Mouse (Mus musculus) heart, embryonic 13.5 days (tissue): ENCODE results near the gene Ormdl3. TPM values are rescaled to one million over a fixed set of nuclear protein-coding genes. Genes with fewer than 3 reads are reported as not detected.

Experiments used
- ATAC-seq: fragments of 200-750 bp; cut with Nextera tagmentation; 2 replicates; pipeline ENCODE4 v1.8.0; 2017; ENCODE audit warnings: moderate TSS enrichment; ENCODE audit not compliant: insufficient number of reproducible peaks, low FRiP score, low TSS enrichment; ENCODE audit errors: extremely low read depth
- H3K27ac ChIP-seq: fragments of 300-500 bp; sonication (generic); replicated peaks from 2 replicates; pipeline ENCODE4 v1.5.1; 2015; ENCODE audit warnings: moderate library complexity, mild to moderate bottlenecking, inconsistent platforms
- H3K27me3 ChIP-seq: fragments of 300-500 bp; sonication (generic); replicated peaks from 2 replicates; pipeline ENCODE4 v1.6.1; 2015; ENCODE audit warnings: mild to moderate bottlenecking, inconsistent platforms
- H3K36me3 ChIP-seq: fragments of 300-500 bp; sonication (generic); 2 replicates; pipeline ENCODE4 v1.6.1; 2015; ENCODE audit warnings: mild to moderate bottlenecking, inconsistent platforms
- H3K4me1 ChIP-seq: fragments of 300-500 bp; sonication (generic); 2 replicates; pipeline ENCODE4 v1.6.1; 2015; ENCODE audit warnings: inconsistent platforms
- H3K4me2 ChIP-seq: fragments of 300-500 bp; sonication (generic); 2 replicates; pipeline ENCODE4 v1.6.1; 2015; ENCODE audit warnings: inconsistent platforms, mild to moderate bottlenecking, moderate library complexity
- H3K4me3 ChIP-seq: fragments of 300-500 bp; sonication (generic); 2 replicates; pipeline ENCODE4 v1.5.1; 2015; ENCODE audit warnings: moderate library complexity, mild to moderate bottlenecking, inconsistent platforms
- H3K9ac ChIP-seq: fragments of 300-500 bp; sonication (generic); 2 replicates; pipeline ENCODE4 v1.6.1; 2015; ENCODE audit warnings: inconsistent platforms, mild to moderate bottlenecking, moderate library complexity
- H3K9me3 ChIP-seq: fragments of 300-500 bp; sonication (generic); 2 replicates; pipeline ENCODE4 v1.6.1; 2016; ENCODE audit warnings: inconsistent platforms
- WGBS: fragments of 180-500 bp; shearing (Covaris S2); methylation state at CpG from one replicate; pipeline ENCODE4 v1.1.7; 2015; ENCODE audit warnings: mixed read lengths; 5-methylcytosine and 5-hydroxymethylcytosine counted together
- polyA plus RNA-seq: library from polyadenylated mRNA; unstranded; fragments of >200 nt; fragmentation: Nextera tagmentation; extraction: Ambion mirVana; gene quantifications from 2 replicates; pipeline ENCODE4 v1.2.1, GENCODE M21; 2015

The Ormdl3 gene
- polyA plus RNA-seq, 1 experiment from 2014 or later, result 63.4 TPM

DNA sequence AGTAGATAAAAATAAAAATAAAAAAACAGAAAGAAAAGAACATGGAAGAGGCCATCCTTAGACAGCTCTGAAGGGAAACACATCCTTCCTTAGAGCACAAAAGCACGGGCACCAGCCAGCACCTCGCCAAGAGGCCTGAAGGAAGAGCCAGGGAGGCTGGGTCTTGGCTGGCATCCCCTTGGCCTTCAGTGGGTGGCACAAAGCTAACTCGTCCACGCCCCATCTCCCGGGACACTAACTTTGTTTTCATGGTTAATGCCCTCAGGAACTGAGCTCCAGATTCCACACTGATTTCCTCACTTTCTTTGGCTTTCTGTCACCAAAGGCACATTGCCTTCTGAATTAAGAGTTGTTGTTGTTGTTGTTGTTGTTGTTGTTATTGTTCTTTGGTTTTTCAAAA is 9.4 kb downstream of the Ormdl3 start:
- Histone ChIP-seq H3K27me3 (no peaks in the 10 kb centered on the region), H3K9me3 (no peaks in the 10 kb centered on the region), H3K9ac (no peak overlapping the region), H3K4me2 (no peak overlapping the region), H3K4me3 (no peak overlapping the region), H3K4me1 (peaks cover 33% of the 10 kb centered on the region), H3K27ac (no peak overlapping the region), H3K36me3 (peaks cover 25% of the 10 kb centered on the region)
- ATAC-seq, result no peak
- 82% methylated on average over 5 of the region's 5 CpGs for WGBS

DNA sequence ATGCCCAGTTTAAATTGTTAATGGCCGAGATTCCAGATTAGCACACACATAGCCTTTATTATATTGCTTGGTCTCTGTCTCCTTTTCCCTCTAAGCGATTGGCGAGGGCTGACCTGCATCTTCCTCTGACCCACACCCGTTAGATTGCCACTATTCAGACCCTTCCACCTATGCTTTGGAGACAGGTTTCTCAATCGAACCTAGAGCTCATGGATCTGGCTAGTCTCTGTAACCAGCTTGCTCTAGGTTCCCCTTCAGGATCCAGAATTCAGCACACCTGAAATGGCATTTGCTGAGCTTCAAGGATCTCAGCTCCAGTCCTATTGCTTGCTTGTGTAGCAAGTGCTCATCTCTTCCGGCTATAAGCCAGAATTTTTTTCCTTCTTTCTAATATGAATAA is 17.7 kb downstream of the Ormdl3 start:
- no peak overlapping the region for H3K9ac ChIP-seq
- no peaks in the 10 kb centered on the region for H3K4me1 ChIP-seq
- ATAC-seq, result no peak
- no peaks in the 10 kb centered on the region for H3K36me3 ChIP-seq
- H3K4me3 ChIP-seq, result no peak overlapping the region
- no peak overlapping the region for H3K27ac ChIP-seq
- no peak overlapping the region for H3K4me2 ChIP-seq
- H3K27me3 ChIP-seq, result no peaks in the 10 kb centered on the region
- 73% methylated on average over 6 of the region's 6 CpGs for WGBS
- H3K9me3 ChIP-seq, result peaks cover 3% of the 10 kb centered on the region

DNA sequence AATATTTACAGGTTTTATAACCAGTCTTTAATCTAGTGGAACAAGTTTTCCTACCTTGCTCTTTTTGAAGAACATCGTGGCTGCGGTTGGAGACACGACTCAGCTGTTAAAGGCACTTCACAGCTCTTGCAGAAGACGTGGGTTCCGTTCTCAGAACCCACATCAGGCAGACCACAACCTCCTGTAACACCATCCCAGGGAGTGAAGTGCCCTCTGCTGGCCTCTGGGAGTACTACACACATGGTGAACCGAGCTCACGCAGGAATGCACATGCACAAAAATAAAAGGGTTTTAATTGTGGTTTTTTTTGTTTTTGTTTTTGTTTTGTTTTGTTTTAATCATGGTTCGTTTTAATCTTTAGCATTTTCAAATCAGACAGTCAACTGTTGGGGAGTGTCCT is 18.8 kb downstream of the Ormdl3 start:
- WGBS, result 81% methylated on average over 8 of the region's 8 CpGs
- no peak for ATAC-seq
- H3K9ac ChIP-seq, result no peak overlapping the region
- peaks cover 3% of the 10 kb centered on the region for H3K9me3 ChIP-seq
- no peaks in the 10 kb centered on the region for H3K27me3 ChIP-seq
- no peaks in the 10 kb centered on the region for H3K36me3 ChIP-seq
- H3K4me2 ChIP-seq, result no peak overlapping the region
- H3K4me1 ChIP-seq, result peaks cover 4% of the 10 kb centered on the region; the same call in 1 of the 2 replicates
- no peak overlapping the region for H3K27ac ChIP-seq
- no peak overlapping the region for H3K4me3 ChIP-seq

DNA sequence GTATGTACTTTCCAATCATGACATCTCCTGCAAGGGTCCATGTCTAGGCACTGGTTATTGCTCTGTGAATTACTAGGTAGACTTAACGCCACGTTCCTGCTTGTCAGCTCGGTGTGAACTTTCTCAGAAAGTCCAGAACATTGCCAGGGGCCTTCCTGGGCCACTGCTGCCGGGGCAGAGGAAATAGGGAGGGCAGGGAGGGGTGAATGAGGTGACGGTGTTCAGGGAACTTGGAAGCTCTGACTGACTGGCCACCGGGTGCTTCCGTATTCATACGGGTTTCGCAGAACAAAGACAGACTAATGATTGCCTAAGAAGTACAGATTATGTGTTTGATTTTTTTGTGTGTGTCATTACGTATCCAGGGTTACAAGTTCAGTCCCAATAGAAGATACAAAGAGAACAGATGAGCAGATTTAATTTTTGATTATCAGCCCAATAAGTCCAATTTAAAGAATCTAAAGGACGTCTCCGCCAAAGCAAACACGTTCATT is 23.2 kb downstream of the Ormdl3 start:
- Histone ChIP-seq H3K4me2 (no peak overlapping the region), H3K9me3 (peaks cover 3% of the 10 kb centered on the region), H3K9ac (no peak overlapping the region), H3K27me3 (no peaks in the 10 kb centered on the region; the same call in 1 of the 2 replicates), H3K27ac (no peak overlapping the region), H3K4me1 (peaks cover 21% of the 10 kb centered on the region), H3K36me3 (no peaks in the 10 kb centered on the region), H3K4me3 (no peak overlapping the region)
- ATAC-seq, result no peak
- 68% methylated on average over 13 of the region's 13 CpGs for WGBS

DNA sequence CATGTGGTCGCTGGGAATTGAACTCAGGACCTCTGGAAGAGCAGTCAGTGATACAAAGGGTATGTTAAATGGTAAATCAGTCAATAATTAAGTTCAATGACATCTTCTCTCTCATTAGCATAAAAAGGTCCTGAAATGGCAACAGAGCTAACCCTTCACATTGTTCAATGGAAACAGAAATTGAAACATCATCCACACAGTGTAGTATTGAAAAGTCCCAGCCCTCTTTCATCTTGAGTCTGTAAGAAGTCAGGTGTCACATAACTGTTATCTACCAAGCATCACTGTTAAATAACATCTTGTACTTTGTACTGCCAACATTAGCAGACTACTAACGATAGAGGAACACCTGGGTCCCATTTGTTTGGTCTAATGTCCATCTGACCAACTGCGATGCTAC is 24.1 kb downstream of the Ormdl3 start:
- no peak overlapping the region for H3K9ac ChIP-seq
- H3K9me3 ChIP-seq, result no peaks in the 10 kb centered on the region
- ATAC-seq, result no peak
- H3K27ac ChIP-seq, result no peak overlapping the region
- H3K27me3 ChIP-seq, result no peaks in the 10 kb centered on the region; the same call in none of the 2 replicates
- H3K36me3 ChIP-seq, result no peaks in the 10 kb centered on the region
- peaks cover 21% of the 10 kb centered on the region for H3K4me1 ChIP-seq
- 80% methylated on average over 3 of the region's 3 CpGs for WGBS
- no peak overlapping the region for H3K4me2 ChIP-seq
- no peak overlapping the region for H3K4me3 ChIP-seq

DNA sequence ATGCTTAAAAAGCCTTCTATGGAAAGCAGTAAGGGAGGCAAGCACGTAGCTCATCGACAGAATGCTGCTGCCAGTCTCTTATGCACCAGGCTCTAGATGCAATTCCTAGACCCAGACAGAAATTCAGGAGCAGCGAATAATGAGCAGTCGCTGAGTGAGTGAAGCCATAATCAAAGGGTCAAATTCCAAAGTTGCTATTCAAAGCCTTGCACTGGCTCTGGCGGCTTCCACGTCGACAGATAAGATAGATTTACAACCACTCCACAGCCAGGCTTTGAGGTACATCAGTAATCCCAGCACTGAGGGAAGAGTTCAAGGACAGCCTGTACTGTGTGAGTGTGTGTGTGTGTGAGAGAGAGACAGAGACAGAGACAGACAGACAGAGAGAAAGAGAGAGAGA is 26.2 kb downstream of the Ormdl3 start:
- Histone ChIP-seq H3K4me3 (no peak overlapping the region), H3K9ac (0 out of 2 replicates have a peak overlapping the region, but pooled peaks have one; percentile 21), H3K4me2 (0 out of 2 replicates have a peak overlapping the region, but pooled peaks have one; percentile 3), H3K27me3 (no peaks in the 10 kb centered on the region; the same call in none of the 2 replicates), H3K27ac (peak overlapping the region; percentile 49; the same call in 1 of the 2 replicates), H3K9me3 (no peaks in the 10 kb centered on the region), H3K4me1 (peaks cover 21% of the 10 kb centered on the region), H3K36me3 (no peaks in the 10 kb centered on the region)
- no peak for ATAC-seq
- 13% methylated on average over 7 of the region's 7 CpGs for WGBS

DNA sequence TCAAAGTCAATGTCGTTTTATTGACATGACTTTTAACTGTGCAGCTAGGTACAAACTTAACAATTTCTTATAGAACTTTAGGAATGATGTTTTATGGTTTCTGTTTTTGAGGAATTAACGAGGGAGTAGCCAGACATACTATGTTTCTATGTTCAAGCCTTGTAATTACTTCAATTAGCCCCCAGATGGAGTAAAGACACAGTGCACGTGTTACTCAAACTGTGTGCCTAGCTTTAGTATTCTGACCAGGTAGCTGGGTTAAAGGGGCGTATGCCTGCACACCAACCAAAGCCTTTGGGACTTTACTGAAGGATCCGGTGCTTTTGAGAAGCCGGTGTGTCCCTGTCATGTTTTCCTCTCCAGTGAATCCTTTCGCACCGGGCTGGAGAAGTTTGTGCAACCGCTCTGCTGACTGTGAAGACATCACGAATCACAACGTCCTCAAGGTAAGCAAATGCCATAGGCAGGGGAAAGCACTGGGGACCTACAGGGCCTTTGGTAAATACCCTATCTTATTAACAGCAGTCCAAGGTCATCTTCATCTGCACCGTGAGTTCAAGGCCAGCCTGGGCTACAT is 32.0 kb downstream of the Ormdl3 start:
- 64% methylated on average over 12 of the region's 12 CpGs for WGBS
- H3K9ac ChIP-seq, result no peak overlapping the region
- no peak for ATAC-seq
- H3K36me3 ChIP-seq, result no peaks in the 10 kb centered on the region
- H3K4me2 ChIP-seq, result no peak overlapping the region
- no peaks in the 10 kb centered on the region for H3K9me3 ChIP-seq
- H3K27ac ChIP-seq, result no peak overlapping the region
- peaks cover 9% of the 10 kb centered on the region for H3K4me1 ChIP-seq
- H3K4me3 ChIP-seq, result no peak overlapping the region
- H3K27me3 ChIP-seq, result peaks cover 7% of the 10 kb centered on the region

DNA sequence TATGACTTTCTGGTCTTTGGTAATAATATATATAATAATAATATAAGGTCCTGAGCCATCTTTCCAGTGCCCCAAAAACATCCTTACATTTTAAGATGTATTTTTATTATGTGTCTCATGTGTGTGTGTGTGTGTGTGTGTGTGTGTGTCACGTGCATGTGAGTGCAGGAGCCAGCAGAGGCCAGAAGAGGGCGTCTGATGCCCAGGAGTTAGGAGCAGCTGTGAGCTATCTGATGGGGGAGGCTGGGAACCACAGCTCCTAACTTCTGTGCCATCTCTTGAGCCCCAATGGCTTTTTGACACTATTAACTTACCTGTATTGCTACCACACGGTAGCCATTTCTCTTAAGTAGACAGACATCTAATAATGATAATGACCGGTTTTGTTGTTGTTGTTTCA is 33.2 kb downstream of the Ormdl3 start:
- Histone ChIP-seq H3K4me2 (no peak overlapping the region), H3K27ac (no peak overlapping the region), H3K27me3 (peaks cover 20% of the 10 kb centered on the region), H3K9ac (no peak overlapping the region), H3K4me1 (peaks cover 9% of the 10 kb centered on the region), H3K36me3 (no peaks in the 10 kb centered on the region), H3K4me3 (no peak overlapping the region), H3K9me3 (no peaks in the 10 kb centered on the region)
- WGBS, result 79% methylated on average over 4 of the region's 4 CpGs
- no peak for ATAC-seq

DNA sequence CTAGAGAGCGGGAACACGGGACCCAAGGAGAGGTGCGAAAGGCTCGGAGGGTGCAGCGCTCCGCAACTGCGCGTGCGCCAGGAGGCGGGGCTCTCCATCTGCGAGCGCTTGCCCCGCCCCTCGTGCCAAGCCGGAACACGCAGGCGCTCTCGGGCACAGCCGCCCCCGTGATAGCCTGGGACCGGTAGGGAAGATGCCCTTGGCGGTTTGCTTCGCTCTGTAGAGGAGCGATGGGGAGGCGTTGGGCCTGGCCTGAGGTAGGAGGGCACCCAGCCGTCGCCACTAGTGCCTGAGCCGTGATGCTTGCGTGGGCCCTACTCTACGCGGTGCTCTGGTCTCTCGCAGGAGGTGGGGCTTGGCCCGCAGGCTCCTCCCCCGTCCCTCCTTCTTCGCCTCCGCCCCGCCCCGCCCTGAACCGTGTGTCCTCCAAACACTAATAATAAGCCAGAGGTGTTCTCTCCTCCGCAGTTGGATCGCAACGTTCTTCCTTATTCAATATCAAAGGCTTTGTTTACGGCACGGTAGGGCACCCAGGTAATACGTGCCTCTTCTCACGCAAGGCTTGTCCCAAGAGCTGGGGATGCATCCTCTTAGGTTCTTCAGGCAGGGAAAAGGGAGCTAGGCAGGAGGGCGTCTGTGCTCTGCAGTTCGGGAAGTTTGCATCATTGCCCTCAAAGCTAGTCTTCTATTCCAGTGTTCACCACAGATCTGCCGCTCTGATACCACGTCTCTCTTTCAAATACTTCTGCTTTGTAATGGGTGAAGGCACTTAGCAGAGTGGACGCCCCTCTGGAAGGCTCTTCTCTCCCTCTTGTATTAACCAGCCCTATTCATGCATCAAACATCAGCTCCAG is 36.0 kb downstream of the Ormdl3 start, which contains the start of gene Zpbp2:
Zpbp2 (plus strand) TSS at position 123 of the 854 bp plus-strand sequence.
- ATAC-seq, result peak; percentile 95
- peak within 1 kb of the TSS; percentile 84 for H3K4me3 ChIP-seq
- H3K27ac ChIP-seq, result peak within 1 kb of the TSS; percentile 71
- H3K27me3 ChIP-seq, result peaks cover 47% of the 10 kb centered on the region
- WGBS, result under 1% methylated on average over 51 of the region's 51 CpGs
- H3K9ac ChIP-seq, result peak within 1 kb of the TSS; percentile 79
- peaks cover 9% of the 10 kb centered on the region for H3K4me1 ChIP-seq
- peak within 1 kb of the TSS; percentile 86 for H3K4me2 ChIP-seq
- no peaks in the 10 kb centered on the region for H3K9me3 ChIP-seq
- H3K36me3 ChIP-seq, result no peaks in the 10 kb centered on the region

DNA sequence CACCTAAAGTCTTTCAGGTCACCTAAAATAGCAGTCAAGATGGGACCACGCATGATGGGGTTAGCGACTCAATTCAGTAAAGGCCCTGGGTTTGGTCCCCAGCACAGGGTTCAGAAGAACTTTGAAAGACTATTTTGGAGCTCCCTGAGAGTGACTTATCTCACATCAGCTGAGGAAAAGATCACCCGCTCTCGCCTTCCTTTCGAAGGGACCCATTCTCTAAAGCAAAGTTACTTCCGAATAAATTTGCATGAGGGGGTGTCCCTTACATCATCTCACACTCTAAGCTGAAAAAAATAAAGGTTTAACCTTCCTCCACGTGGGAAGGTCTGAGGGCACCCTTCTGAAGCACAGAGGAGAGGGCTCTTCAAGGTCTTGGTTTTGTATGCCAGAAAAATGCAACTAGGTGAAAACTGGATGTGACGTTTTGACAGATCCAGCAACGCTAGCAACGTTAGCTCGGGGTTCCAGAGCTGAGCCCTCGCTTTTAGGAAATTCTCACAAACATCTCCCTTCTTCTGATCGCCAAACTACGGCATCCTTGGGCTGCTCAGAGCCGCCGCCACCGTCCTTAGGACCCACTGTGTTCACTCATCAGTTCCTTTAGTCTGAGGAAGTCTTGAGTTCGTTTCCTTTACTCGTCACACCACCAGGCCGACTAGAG is 36.7 kb downstream of the Ormdl3 start:
- Histone ChIP-seq H3K9ac (peak overlapping the region; percentile 70), H3K27me3 (peaks cover 51% of the 10 kb centered on the region), H3K4me2 (peak overlapping the region; percentile 86), H3K4me1 (peaks cover 13% of the 10 kb centered on the region), H3K9me3 (no peaks in the 10 kb centered on the region), H3K36me3 (no peaks in the 10 kb centered on the region), H3K4me3 (peak overlapping the region; percentile 84), H3K27ac (no peak overlapping the region)
- ATAC-seq, result no peak
- 18% methylated on average over 20 of the region's 20 CpGs for WGBS

DNA sequence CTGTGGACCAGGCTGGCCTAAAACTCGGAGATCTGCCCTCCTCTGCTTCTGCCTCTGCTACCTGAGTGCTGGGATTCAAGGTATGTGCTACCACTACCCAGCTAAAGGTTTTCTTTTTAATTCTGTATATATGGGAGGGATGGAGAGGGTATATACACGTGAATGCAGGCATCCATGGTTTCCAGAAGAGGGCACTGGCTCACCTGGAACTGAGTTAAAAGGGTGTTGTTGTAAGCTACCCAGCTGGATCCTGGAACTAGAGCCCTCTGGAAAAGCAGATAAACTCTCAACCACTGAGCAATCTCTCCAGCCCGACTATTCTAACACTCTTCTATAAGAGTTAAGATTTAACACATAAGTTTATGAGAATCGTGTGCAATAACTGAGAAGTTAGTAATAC is 37.8 kb downstream of the Ormdl3 start:
- peaks cover 60% of the 10 kb centered on the region for H3K27me3 ChIP-seq
- WGBS, result 51% methylated on average over 4 of the region's 4 CpGs
- H3K4me2 ChIP-seq, result no peak overlapping the region

More for the DNA sequence above, 37.8 kb downstream of the Ormdl3 start:
- no peak for ATAC-seq
- no peaks in the 10 kb centered on the region for H3K9me3 ChIP-seq
- no peaks in the 10 kb centered on the region for H3K36me3 ChIP-seq
- peaks cover 15% of the 10 kb centered on the region for H3K4me1 ChIP-seq
- no peak overlapping the region for H3K27ac ChIP-seq
- no peak overlapping the region for H3K9ac ChIP-seq
- no peak overlapping the region for H3K4me3 ChIP-seq
